Mouse (Mus musculus) small intestine, adult 2 months (tissue): ENCODE data around the gene Tiam2.

Experiments used
- CTCF ChIP-seq: fragments of 200-500 bp; IDR thresholded peaks from 2 replicates; pipeline ENCODE4 v1.5.1; 2012; ENCODE audit warnings: low read depth, mild to moderate bottlenecking, control low read depth, inconsistent platforms, low read length, moderate library complexity, mixed read lengths; ENCODE audit not compliant: insufficient replicate concordance, insufficient read length; ENCODE audit errors: extremely low read depth
- POLR2A ChIP-seq: fragments of 200-500 bp; IDR thresholded peaks from 2 replicates; pipeline ENCODE4 v1.6.1; 2012; ENCODE audit warnings: low read depth, mild to moderate bottlenecking, control low read depth, inconsistent platforms, low read length, moderate library complexity

- TF ChIP-seq POLR2A (no peak), CTCF (no peak)
Measured at GRCm38 (mm10) chr17:3363216-3363615, 36.8 kb downstream of the Tiam2 start.
